Mouse (Mus musculus) neural tube, embryonic 13.5 days (tissue): Measurements from ENCODE around the gene Irak3. TPM values are rescaled to one million over a fixed set of nuclear protein-coding genes. Genes with fewer than 3 reads are reported as not detected.

Experiments used
- ATAC-seq: fragments of 200-750 bp; cut with Nextera tagmentation; 2 replicates; pipeline ENCODE4 v1.8.0; 2017; ENCODE audit warnings: low read depth, mild to moderate bottlenecking, moderate TSS enrichment, moderate library complexity
- H3K27ac ChIP-seq: fragments of 300-500 bp; sonication (generic); replicated peaks from 2 replicates; pipeline ENCODE4 v1.5.1; 2015; ENCODE audit warnings: moderate library complexity, mild to moderate bottlenecking, inconsistent platforms
- H3K27me3 ChIP-seq: fragments of 300-500 bp; sonication (generic); 2 replicates; pipeline ENCODE4 v1.6.1; 2015; ENCODE audit warnings: mild to moderate bottlenecking, inconsistent platforms
- H3K36me3 ChIP-seq: fragments of 300-500 bp; sonication (generic); 2 replicates; pipeline ENCODE4 v1.6.1; 2015; ENCODE audit warnings: mild to moderate bottlenecking, inconsistent platforms
- H3K4me1 ChIP-seq: fragments of 300-500 bp; sonication (generic); replicated peaks from 2 replicates; pipeline ENCODE4 v1.6.1; 2015; ENCODE audit warnings: inconsistent platforms
- H3K4me2 ChIP-seq: fragments of 300-500 bp; sonication (generic); 2 replicates; pipeline ENCODE4 v1.6.1; 2015; ENCODE audit warnings: inconsistent platforms, mild to moderate bottlenecking, moderate library complexity
- H3K4me3 ChIP-seq: fragments of 300-500 bp; sonication (generic); 2 replicates; pipeline ENCODE4 v1.5.1; 2015; ENCODE audit warnings: mild to moderate bottlenecking, inconsistent platforms
- H3K9ac ChIP-seq: fragments of 300-500 bp; sonication (generic); 2 replicates; pipeline ENCODE4 v1.6.1; 2015; ENCODE audit warnings: moderate library complexity, mild to moderate bottlenecking, inconsistent platforms
- H3K9me3 ChIP-seq: fragments of 300-500 bp; sonication (generic); 2 replicates; pipeline ENCODE4 v1.6.1; 2016; ENCODE audit warnings: inconsistent platforms
- WGBS: fragments of 180-500 bp; shearing (Covaris S2); methylation state at CpG from one replicate; pipeline ENCODE4 v1.1.7; 2015; 5-methylcytosine and 5-hydroxymethylcytosine counted together
- polyA plus RNA-seq: library from polyadenylated mRNA; unstranded; fragments of >200 nt; fragmentation: Nextera tagmentation; extraction: Ambion mirVana; gene quantifications from 2 replicates; pipeline ENCODE4 v1.2.1, GENCODE M21; 2015

Gene Irak3
- polyA plus RNA-seq, 1 experiment from 2014 or later, result 0.71 TPM

DNA sequence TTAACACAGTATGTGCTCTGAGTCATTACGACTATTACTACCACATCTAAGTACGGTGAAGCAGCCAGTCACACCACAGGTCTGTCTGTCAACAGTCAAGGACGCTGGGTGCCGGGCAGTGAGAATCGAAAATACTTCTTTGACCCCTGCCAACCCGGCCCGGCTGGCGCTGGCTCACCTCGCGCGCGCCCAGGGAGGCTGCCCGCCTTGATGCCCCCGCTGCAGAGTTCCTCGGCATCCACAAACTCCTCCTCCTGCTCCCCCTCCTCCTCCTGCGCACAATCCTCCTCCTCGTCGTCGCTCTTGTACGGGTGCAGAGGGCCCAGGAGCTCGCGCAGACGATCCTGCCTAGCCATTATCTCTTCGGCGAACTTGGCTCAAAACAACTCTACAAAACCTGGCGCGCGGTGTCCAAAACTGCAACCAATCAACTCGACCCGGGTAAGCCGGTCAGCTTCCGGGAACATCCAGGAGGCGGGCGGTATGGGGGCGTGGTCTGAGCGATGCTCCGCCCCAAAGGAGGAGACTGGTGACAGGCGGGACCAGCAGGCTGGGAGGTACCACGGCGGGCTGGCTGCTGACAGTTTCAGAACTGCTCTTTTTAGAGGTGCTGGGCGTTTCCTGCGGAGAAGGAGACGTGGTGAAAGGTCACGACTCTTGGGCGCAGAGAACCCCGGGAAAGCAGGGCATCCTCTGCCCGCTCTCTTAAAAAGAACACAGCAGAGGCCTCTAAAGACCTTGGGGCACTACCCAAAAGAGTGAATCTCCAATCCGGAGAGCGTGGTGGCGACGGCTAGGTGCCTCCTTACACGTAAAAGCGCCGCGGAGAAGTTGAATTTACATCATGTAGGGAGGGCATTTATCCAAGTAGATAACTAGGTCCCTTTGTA lies 89.2 kb downstream of the Irak3 start, which contains the start of gene Helb:
Helb (minus strand) TSS at position 481 of the 890 bp plus-strand sequence.
- Histone ChIP-seq H3K27ac (peak within 1 kb of the TSS; percentile 65; the same call in 1 of the 2 replicates), H3K36me3 (no peaks in the 10 kb centered on the region), H3K4me1 (peaks cover 11% of the 10 kb centered on the region), H3K4me2 (peak within 1 kb of the TSS; percentile 79), H3K9ac (peak within 1 kb of the TSS; percentile 70), H3K9me3 (no peaks in the 10 kb centered on the region), H3K4me3 (peak within 1 kb of the TSS; percentile 73), H3K27me3 (0 out of 2 replicates have a peak, but pooled peaks cover 4% of the 10 kb centered on the region)
- peak; percentile 99 for ATAC-seq
- under 1% methylated on average over 55 of the region's 55 CpGs for WGBS

- peak overlapping the region; percentile 79 for H3K4me2 ChIP-seq
- H3K9me3 ChIP-seq, result no peaks in the 10 kb centered on the region
- H3K27ac ChIP-seq, result no peak overlapping the region
- peaks cover 11% of the 10 kb centered on the region for H3K4me1 ChIP-seq
- 83% methylated on average over 3 of the region's 3 CpGs for WGBS
- peak overlapping the region; percentile 73 for H3K4me3 ChIP-seq
- H3K27me3 ChIP-seq, result 0 out of 2 replicates have a peak, but pooled peaks cover 4% of the 10 kb centered on the region
- no peak for ATAC-seq
- H3K9ac ChIP-seq, result peak overlapping the region; percentile 70; the same call in 1 of the 2 replicates
- H3K36me3 ChIP-seq, result no peaks in the 10 kb centered on the region
Measured at GRCm38 (mm10) chr10:120111691-120112319, 90.1 kb downstream of the Irak3 start.

DNA sequence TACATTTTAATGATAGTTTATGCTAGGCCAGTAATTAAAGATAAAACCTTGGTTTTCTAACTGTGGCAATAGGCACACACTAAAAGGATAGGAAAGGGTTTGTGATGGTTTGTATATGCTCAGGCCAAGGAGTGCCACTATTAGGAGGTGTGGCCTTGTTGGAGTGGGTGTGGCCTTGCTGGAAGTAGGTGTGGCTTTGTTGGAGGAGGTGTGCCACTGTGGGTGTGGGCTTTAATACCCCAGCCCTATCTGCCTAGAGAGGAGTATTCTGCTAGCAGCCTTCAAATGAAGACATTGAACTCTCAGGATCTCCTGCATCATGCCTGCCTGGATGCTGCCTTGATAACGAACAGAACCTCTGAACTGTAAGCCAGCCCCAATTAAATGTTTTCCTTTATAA lies 101.1 kb downstream of the Irak3 start:
- 100% methylated on average over 1 of the region's 1 CpGs for WGBS
- Histone ChIP-seq H3K27me3 (no peaks in the 10 kb centered on the region), H3K4me3 (no peak overlapping the region), H3K4me2 (no peak overlapping the region), H3K27ac (no peak overlapping the region), H3K4me1 (no peaks in the 10 kb centered on the region), H3K36me3 (peaks cover 22% of the 10 kb centered on the region), H3K9me3 (no peaks in the 10 kb centered on the region), H3K9ac (no peak overlapping the region)
- ATAC-seq, result no peak; the same call in 1 of the 2 replicates

DNA sequence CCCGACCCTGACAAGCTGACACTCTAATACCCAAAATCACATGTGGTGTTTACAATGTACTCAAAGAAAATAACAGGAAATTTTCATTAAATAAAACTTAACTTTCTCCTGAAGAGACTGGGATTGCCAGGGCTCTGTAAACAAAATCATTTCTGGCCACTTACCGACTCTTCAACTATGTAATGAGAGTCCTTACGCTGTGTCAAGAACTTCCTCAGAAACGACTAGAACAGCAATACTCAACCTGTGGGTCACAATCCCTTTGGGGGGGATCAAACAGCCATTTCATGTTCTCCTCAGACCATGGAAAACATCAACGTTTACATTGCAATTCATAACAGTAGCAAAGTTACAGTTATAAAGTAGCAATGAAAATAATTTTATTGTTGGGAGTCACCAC lies 104.4 kb downstream of the Irak3 start:
- Histone ChIP-seq H3K9ac (no peak overlapping the region), H3K27me3 (no peaks in the 10 kb centered on the region), H3K9me3 (peaks cover 5% of the 10 kb centered on the region; the same call in 1 of the 2 replicates), H3K4me2 (no peak overlapping the region), H3K4me1 (no peaks in the 10 kb centered on the region), H3K36me3 (peaks cover 20% of the 10 kb centered on the region), H3K27ac (no peak overlapping the region), H3K4me3 (no peak overlapping the region)
- no peak for ATAC-seq
- WGBS, result 89% methylated on average over 5 of the region's 5 CpGs

DNA sequence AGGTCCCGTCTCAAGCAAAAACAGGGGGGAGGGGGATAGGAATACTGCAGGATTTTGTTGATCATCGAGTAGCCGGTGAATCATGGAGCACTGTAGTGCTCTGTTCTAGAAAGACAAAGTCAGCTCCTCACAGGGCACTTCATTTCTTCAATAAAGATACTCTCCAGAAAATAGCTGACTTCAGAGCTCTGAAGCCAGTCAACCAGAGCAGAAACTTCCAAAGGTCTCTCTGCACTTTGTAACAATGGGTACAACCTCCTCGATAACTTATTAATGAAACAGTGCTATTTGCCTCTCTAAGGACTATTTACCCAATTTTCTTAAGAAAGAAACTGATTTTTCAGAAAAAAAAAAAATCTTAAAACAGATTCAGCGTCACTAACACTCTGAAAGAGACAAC lies 106.2 kb downstream of the Irak3 start:
- Histone ChIP-seq H3K27ac (no peak overlapping the region), H3K4me1 (no peaks in the 10 kb centered on the region), H3K9ac (no peak overlapping the region), H3K9me3 (peaks cover 5% of the 10 kb centered on the region; the same call in 1 of the 2 replicates), H3K27me3 (no peaks in the 10 kb centered on the region), H3K4me2 (no peak overlapping the region), H3K4me3 (no peak overlapping the region), H3K36me3 (peaks cover 30% of the 10 kb centered on the region)
- no peak for ATAC-seq
- 94% methylated on average over 5 of the region's 5 CpGs for WGBS

GRCm38 (mm10) chr10:120095136-120095535 lies 106.8 kb downstream of the Irak3 start:
- 93% methylated on average over 9 of the region's 9 CpGs for WGBS
- H3K27ac ChIP-seq, result no peak overlapping the region
- peaks cover 5% of the 10 kb centered on the region; the same call in 1 of the 2 replicates for H3K9me3 ChIP-seq
- H3K27me3 ChIP-seq, result no peaks in the 10 kb centered on the region
- H3K36me3 ChIP-seq, result peaks cover 28% of the 10 kb centered on the region
- no peak overlapping the region for H3K9ac ChIP-seq
- ATAC-seq, result no peak
- no peak overlapping the region for H3K4me3 ChIP-seq
- no peaks in the 10 kb centered on the region for H3K4me1 ChIP-seq
- no peak overlapping the region for H3K4me2 ChIP-seq

DNA sequence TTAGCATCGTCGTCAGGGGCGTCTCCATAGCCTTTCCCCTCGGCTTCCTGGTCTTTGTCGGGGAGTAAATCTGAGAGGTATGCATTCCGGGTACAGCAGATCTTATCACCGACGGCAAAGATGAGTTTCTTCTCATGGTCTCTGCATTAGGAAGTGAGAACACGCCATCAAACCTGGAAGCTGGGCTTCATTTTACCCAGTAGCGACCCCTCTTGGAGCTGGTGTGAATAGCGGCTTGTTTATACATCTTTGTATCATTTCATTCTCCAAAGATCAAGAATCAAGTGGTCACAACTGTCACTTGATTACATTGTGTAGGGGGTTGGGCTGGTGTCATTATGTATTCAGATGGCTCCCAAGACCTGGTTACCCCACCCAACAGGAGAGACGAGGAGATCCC lies 109.4 kb downstream of the Irak3 start:
- Histone ChIP-seq H3K27me3 (no peaks in the 10 kb centered on the region), H3K9ac (no peak overlapping the region), H3K9me3 (peaks cover 5% of the 10 kb centered on the region; the same call in 1 of the 2 replicates), H3K27ac (no peak overlapping the region), H3K4me1 (no peaks in the 10 kb centered on the region), H3K4me3 (no peak overlapping the region), H3K36me3 (peaks cover 49% of the 10 kb centered on the region), H3K4me2 (no peak overlapping the region)
- 91% methylated on average over 12 of the region's 12 CpGs for WGBS
- ATAC-seq, result no peak

Other genes starting within 250 kb of the Irak3 start
- gene Helb, start 89.1 kb downstream of the Irak3 start, polyA plus RNA-seq, result 3.0 and 3.8 TPM in 2 replicates
- gene Tmbim4, start 540 bp downstream of the Irak3 start, polyA plus RNA-seq, result 116 and 120 TPM in 2 replicates
- 38.0 and 44.2 TPM in 2 replicates for gene Llph, start 24.9 kb upstream of the Irak3 start, polyA plus RNA-seq